Mouse (Mus musculus) c-Kit-positive CD71-positive TER-119-positive erythroid progenitor cells, embryonic 14.5 days (primary cell): ENCODE data around the gene Trim47.
A peak's percentile ranks its signal among the peaks of the same experiment; 100 is the strongest.

Experiments used
- DNase-seq: peaks from one replicate; pipeline ENCODE4 v3.0.0-alpha.2; 2013; ENCODE audit warnings: low spot score

Gene Trim47

DNA sequence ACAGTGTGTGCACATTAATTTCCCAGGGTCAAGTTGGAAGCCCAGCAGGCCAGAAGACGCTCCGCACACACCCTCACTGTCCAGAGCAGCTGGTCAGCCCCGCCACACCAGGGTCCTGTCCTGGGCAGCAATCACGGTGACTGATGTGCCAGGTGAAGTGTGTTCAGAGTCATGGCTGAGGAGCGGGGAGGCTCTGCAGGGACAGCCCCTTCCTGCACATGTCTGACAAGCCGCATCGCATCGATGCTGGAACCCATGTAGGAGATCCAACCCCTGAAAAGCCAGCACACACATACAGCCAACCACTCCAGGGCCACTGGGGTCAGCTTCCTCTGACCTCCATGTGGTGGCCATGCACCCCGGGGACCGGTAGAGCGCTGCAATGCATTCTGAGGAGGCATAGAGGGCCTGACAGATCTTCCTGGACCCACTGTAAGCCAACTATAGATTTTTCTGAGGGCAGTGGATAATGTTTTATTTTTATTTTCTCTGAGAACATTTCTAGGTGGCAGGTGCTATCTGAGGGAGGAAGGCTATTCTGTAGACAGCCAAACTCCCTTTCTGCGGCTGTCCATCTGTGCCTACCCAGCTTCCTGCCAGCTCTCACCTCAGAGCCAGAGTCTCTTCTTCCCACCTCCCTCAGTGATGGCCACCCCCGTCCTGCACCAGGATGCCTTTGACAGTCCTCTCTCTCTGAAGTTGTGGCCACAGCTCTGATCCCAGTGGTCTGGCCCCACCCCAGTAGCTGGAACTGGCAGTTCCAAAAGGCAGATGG is 65.2 kb downstream of the Trim47 start:
- no peak for DNase-seq

DNA sequence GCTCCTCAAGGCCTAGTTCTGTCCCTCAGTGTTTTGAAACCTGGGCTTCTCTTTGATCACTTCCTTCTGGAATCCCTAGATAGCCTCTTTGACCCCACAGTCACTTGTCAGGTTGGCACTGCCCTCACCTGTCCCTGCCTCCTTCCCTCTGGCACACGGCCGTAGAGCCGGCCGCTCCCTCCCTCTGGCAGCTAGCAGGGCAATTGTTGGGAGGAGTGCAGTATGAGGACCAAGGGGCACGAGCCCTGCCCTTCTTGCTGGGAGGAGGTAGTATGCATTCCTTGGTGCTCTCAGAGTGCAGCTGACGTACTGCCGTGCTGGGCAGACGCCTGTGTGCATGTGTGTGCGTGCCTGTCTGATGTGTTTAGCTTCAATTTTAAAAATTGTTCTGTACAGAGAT is 66.4 kb downstream of the Trim47 start:
- DNase-seq, result no peak

DNA sequence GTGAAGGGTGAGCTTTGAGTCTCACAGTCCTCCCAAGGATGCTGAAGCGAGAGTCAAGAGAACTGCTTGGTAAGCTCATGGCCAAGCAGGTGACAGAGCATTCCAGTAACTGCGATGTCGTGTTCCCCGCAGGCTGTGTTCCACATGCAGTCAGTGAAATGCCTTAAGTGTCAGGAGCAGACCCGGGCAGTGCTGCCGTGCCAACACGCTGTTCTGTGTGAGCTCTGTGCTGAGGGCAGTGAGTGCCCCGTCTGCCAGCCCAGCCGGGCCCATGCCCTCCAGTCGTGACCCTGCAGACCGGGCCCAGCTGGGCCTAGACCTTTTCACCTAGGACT is 67.4 kb downstream of the Trim47 start:
- no peak for DNase-seq

DNA sequence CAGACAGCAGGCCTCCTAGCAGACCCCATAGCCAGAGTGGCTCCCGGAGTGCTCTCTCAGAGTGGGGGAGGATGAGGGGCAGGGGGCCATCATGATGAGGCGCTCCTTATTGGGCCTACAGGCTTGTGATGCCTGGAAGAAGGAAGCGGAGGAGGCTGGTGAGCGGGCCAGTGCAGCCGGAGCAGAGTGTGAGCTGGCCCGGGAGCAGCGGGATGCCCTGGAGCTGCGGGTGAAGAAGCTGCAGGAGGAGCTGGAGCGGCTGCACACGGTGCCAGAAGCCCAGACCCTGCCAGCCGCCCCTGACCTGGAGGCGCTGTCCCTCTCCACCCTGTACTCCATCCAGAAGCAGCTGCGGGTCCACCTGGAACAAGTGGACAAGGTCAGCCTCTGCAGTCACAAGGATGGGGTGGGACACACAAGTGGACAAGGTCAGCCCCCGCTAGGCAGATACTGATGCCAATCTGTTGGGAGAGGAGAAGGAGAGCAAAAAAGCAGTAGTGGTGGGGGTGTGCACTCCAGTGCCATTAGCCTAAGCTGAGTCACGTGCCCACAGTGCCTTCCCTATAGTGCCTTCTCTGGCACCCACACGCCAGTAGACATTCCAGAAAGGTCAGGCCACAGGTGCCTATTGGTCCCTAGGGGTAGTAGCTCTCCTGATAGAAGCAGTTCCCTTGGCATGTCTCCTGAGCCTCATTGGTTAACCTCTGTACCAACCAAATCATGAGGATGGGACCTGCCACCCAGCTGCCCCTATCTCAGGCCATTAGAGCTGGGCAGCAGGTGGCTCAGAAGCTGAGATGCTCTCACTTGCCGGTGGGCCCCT is 67.9 kb downstream of the Trim47 start:
- no peak for DNase-seq

DNA sequence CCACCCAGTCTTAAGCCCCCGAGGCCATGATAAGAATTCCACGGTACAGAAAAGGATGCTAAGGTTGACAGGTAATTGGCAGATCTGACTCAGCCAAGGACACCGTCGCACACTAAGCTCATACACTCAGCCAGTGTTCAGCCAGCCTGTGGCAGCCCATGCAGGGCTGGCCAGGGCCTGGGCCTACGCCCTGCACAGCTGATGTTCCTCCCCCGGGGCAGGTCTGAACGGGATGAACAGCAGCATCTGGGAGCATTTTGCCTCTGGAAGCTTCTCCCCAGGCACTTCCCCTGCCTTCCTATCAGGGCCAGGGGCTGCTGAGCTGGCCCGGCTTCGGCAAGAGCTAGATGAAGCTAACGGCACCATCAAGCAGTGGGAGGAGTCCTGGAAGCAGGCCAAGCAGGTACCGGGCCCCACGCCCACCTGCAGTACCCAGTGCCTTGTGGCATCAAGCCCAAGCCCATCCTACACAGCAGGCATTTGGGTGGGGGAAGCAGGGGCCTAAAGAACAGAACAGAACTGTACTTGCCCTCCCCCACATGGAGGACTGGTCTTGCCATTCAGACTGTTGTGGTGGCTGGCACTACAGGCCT is 68.9 kb downstream of the Trim47 start:
- DNase-seq, result no peak

DNA sequence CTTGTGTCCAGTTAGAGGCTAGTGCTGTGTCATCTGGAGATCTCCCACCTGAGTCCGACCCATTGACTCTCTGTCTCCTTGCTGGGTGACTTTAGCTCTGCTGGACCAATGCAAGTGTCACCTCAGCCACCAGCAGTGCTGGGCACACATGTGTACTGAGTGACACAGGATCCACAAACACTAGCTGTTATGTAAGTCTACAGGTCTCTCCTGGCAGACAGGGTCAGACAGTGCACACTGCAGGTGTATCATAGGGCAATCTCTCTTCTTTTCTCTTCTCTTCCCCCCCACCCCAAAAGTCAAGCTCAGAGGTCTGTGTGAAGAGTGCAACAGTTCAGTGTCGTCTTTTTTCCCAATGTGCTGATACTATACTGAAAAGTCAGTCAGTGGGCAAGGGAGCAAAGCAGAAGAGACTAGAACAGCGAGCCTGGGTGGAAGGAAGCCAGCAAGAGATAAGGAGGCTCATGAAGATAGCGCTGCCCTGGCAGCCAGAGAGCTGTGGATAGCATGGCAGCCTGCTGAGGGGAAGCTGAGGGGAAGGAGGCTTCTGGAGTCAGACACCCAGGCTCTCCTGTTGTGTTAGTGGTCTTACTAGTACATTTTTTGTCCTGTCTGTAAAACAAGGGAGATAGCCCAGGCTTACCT is 69.7 kb downstream of the Trim47 start:
- DNase-seq, result peak; percentile 62

DNA sequence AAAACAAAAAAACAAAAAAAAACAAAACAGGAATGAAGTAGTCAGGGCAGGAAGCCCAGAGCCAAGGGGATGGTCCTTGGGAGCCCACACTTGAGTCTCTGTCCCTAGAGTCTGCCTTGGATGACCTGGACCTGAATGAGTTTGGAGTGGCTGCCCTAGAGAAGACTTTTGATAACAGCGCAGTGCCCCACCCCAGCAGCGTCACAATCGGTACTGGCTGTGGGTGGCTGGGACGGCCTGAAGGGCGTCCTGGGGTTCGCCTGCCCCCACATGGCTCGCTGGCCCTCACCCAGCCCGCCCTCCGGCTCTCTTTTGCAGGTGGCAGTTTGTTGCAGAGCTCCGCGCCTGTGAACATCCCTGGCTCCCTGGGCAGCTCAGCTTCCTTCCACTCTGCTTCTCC is 71.1 kb downstream of the Trim47 start:
- no peak for DNase-seq
